Comparison of ENCODE assay signal across 17 mouse cellular contexts in the genomic region with DNA sequence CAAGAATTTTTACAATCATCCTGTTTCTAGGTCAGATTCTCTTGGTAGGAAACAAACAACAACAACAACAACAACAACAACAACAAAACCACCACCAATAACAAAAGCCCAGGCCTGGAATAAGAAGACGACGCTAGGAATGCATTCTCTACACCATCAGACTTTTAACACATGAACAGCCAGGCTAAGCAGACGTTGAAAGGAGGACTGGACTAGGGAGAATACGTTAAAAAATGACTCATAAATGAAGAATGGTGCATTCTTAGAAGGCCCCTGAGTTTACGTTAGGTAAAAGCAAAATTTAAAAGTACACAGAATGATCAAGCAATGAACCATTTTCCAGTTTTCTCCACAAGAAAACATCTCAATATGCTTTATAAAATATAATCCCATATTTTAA.
DNase-seq lines count a peak whose midpoint lies in the region; ATAC-seq and TF ChIP-seq lines count a peak whose summit lies in the region.
"Had no signal": no experiment of that assay in that cellular context is flagged by ENCODE, and none has a peak within 500 bp of the region (broad histone marks: within the 10 kb centered on the region; RNA-seq: fewer than 3 reads in every experiment).

No protein-coding gene starts in this region.

- no peak overlapping the region for H3K4me2 ChIP-seq in limb, embryonic 13.5 days (replicated peaks)
- H3K4me2 ChIP-seq in midbrain, embryonic 15.5 days: no peak overlapping the region
- no peak overlapping the region for H3K4me2 ChIP-seq in midbrain, embryonic 13.5 days (replicated peaks)
- H3K4me2 ChIP-seq in myocyte (ENCODE audit: low read depth): peak overlapping the region; percentile 33
- H3K4me2 ChIP-seq: embryonic facial prominence, embryonic 12.5 days had no signal

- peaks cover 25% of the 10 kb centered on the region for H3K4me1 ChIP-seq in limb, embryonic 13.5 days
- H3K4me1 ChIP-seq in limb, embryonic 10.5 days: peaks cover 14% of the 10 kb centered on the region
- H3K4me1 ChIP-seq in midbrain, embryonic 15.5 days: peaks cover 5% of the 10 kb centered on the region; the same call in 1 of the 2 replicates
- no peaks in the 10 kb centered on the region for H3K4me1 ChIP-seq in midbrain, embryonic 13.5 days (replicated peaks)
- H3K4me1 ChIP-seq: embryonic facial prominence, embryonic 10.5 days had no signal

- no peak for DNase-seq in limb, embryonic 10.5 days (ENCODE audit: low spot score)
- peak; percentile 49 for DNase-seq in Muller cell, postnatal 12 days (ENCODE audit: inconsistent ontology term)
- DNase-seq in natural killer cell, adult 2 months (ENCODE audit: low spot score in 2 of 2): no peak
- DNase-seq in right cerebral cortex, adult 2 months (ENCODE audit: low spot score in 2 of 2): no peak
- DNase-seq: adrenal gland, adult 8-10 months; B cell, adult 2 months had no signal

- TF ChIP-seq POLR2A in myocyte (IDR thresholded peaks at IDR 0.05; ENCODE audit: insufficient read length, low read depth): no peak

- ATAC-seq in limb, embryonic 13.5 days (ENCODE audit: low FRiP score, low read depth): no peak
- 0 out of 2 replicates have a peak, but pooled peaks have one; percentile 9 for ATAC-seq in midbrain, embryonic 15.5 days (replicated peaks)
- no peak for ATAC-seq in midbrain, embryonic 13.5 days

- H3ac ChIP-seq in myocyte (ENCODE audit: control insufficient read depth, insufficient read length): no peak overlapping the region

- no peak overlapping the region for H3K4me3 ChIP-seq in limb, embryonic 13.5 days
- H3K4me3 ChIP-seq in limb, embryonic 10.5 days: no peak overlapping the region
- H3K4me3 ChIP-seq in midbrain, embryonic 15.5 days: no peak overlapping the region
- H3K4me3 ChIP-seq in midbrain, embryonic 13.5 days (replicated peaks): no peak overlapping the region
- no peak overlapping the region for H3K4me3 ChIP-seq in myocyte
- H3K4me3 ChIP-seq: embryonic facial prominence, embryonic 10.5 days; embryonic facial prominence, embryonic 12.5 days had no signal

- no peaks in the 10 kb centered on the region for H3K36me3 ChIP-seq in limb, embryonic 13.5 days
- no peaks in the 10 kb centered on the region for H3K36me3 ChIP-seq in limb, embryonic 10.5 days
- no peaks in the 10 kb centered on the region for H3K36me3 ChIP-seq in midbrain, embryonic 15.5 days (replicated peaks)
- H3K36me3 ChIP-seq in midbrain, embryonic 13.5 days: no peaks in the 10 kb centered on the region
- H3K36me3 ChIP-seq in myocyte (ENCODE audit: control insufficient read depth, insufficient read depth): no peaks in the 10 kb centered on the region
- H3K36me3 ChIP-seq: embryonic facial prominence, embryonic 10.5 days; embryonic facial prominence, embryonic 12.5 days; forebrain, embryonic 15.5 days; G1E had no signal

- H3K9ac ChIP-seq in limb, embryonic 13.5 days: no peak overlapping the region
- H3K9ac ChIP-seq in midbrain, embryonic 15.5 days: no peak overlapping the region
- no peak overlapping the region for H3K9ac ChIP-seq in midbrain, embryonic 13.5 days (replicated peaks)
- H3K9ac ChIP-seq: embryonic facial prominence, embryonic 12.5 days; forebrain, embryonic 13.5 days had no signal

- no peaks in the 10 kb centered on the region for H3K9me3 ChIP-seq in limb, embryonic 13.5 days
- H3K9me3 ChIP-seq in limb, embryonic 10.5 days (replicated peaks): no peaks in the 10 kb centered on the region
- no peaks in the 10 kb centered on the region for H3K9me3 ChIP-seq in midbrain, embryonic 15.5 days
- H3K9me3 ChIP-seq in midbrain, embryonic 13.5 days: no peaks in the 10 kb centered on the region
- H3K9me3 ChIP-seq: embryonic facial prominence, embryonic 10.5 days; embryonic facial prominence, embryonic 12.5 days; forebrain, embryonic 13.5 days; forebrain, embryonic 15.5 days; G1E had no signal

- H3K79me2 ChIP-seq in myocyte (ENCODE audit: control insufficient read depth, insufficient read depth): no peaks in the 10 kb centered on the region

- no peaks in the 10 kb centered on the region for H3K27me3 ChIP-seq in limb, embryonic 13.5 days
- H3K27me3 ChIP-seq in limb, embryonic 10.5 days (ENCODE audit: low read depth, poor library complexity, severe bottlenecking): no peaks in the 10 kb centered on the region
- no peaks in the 10 kb centered on the region for H3K27me3 ChIP-seq in midbrain, embryonic 15.5 days (replicated peaks)
- H3K27me3 ChIP-seq in midbrain, embryonic 13.5 days: no peaks in the 10 kb centered on the region
- H3K27me3 ChIP-seq in myocyte (ENCODE audit: control insufficient read depth, insufficient read depth, insufficient read length): no peaks in the 10 kb centered on the region
- H3K27me3 ChIP-seq: CH12.LX; embryonic facial prominence, embryonic 12.5 days; forebrain, embryonic 13.5 days; forebrain, embryonic 15.5 days; Patski had no signal

- WGBS in limb, embryonic 13.5 days: 48% methylated on average over 5 of the region's 5 CpGs
- WGBS in limb, embryonic 10.5 days: 85% methylated on average over 5 of the region's 5 CpGs
- 65% methylated on average over 5 of the region's 5 CpGs for WGBS in midbrain, embryonic 15.5 days
- 80% methylated on average over 5 of the region's 5 CpGs for WGBS in midbrain, embryonic 13.5 days

- peak overlapping the region; percentile 56; the same call in 1 of the 2 replicates for H3K27ac ChIP-seq in limb, embryonic 13.5 days
- H3K27ac ChIP-seq in limb, embryonic 10.5 days: no peak overlapping the region
- H3K27ac ChIP-seq in midbrain, embryonic 15.5 days: no peak overlapping the region
- H3K27ac ChIP-seq in midbrain, embryonic 13.5 days: no peak overlapping the region
- H3K27ac ChIP-seq: embryonic facial prominence, embryonic 12.5 days had no signal

TF ChIP-seq in myocyte, 11 proteins besides CTCF, POLR2A, EP300 and RAD21:
- TF ChIP-seq MYOG (IDR thresholded peaks at IDR 0.05; ENCODE audit: control insufficient read depth in 1 of 3, insufficient read depth in 1 of 3, insufficient read length in 2 of 3, low read depth in 2 of 3) (no peak), REST (IDR thresholded peaks at IDR 0.05; ENCODE audit: insufficient read depth, insufficient read length) (no peak), POLR2AphosphoS2 (IDR thresholded peaks at IDR 0.05; ENCODE audit: insufficient read length, low read depth) (no peak), SRF (IDR thresholded peaks at IDR 0.05; ENCODE audit: control insufficient read depth, insufficient read length, low read depth) (no peak), MAX (IDR thresholded peaks at IDR 0.05; ENCODE audit: low read depth) (no peak), USF1 (IDR thresholded peaks at IDR 0.05; ENCODE audit: low read depth) (no peak), CEBPB (IDR thresholded peaks at IDR 0.05; ENCODE audit: insufficient read depth, poor library complexity, severe bottlenecking) (no peak), E2F4 (IDR thresholded peaks at IDR 0.05; ENCODE audit: insufficient read depth) (no peak)
TF ChIP-seq in myocyte: peak in this region for 0.
